Mouse (Mus musculus) spleen, adult 2 months (tissue): ENCODE results near the gene Itga2b.

Source experiments
- CTCF ChIP-seq: fragments of 200-500 bp; IDR thresholded peaks from 2 replicates; pipeline ENCODE4 v1.5.1; 2011; ENCODE audit warnings: mild to moderate bottlenecking, inconsistent platforms; ENCODE audit not compliant: insufficient read depth, insufficient read length, insufficient replicate concordance; ENCODE audit errors: extremely low read depth
- POLR2A ChIP-seq: fragments of 200-500 bp; IDR thresholded peaks from 2 replicates; pipeline ENCODE4 v1.6.1; 2011; ENCODE audit warnings: low read depth, low read length, inconsistent platforms

- TF ChIP-seq POLR2A (no peak), CTCF (no peak)
Observed at GRCm38 (mm10) chr11:102494063-102494650, 24.2 kb upstream of the Itga2b start.
